Comparison of ENCODE assay signal across 8 mouse cellular contexts in the genomic region with DNA sequence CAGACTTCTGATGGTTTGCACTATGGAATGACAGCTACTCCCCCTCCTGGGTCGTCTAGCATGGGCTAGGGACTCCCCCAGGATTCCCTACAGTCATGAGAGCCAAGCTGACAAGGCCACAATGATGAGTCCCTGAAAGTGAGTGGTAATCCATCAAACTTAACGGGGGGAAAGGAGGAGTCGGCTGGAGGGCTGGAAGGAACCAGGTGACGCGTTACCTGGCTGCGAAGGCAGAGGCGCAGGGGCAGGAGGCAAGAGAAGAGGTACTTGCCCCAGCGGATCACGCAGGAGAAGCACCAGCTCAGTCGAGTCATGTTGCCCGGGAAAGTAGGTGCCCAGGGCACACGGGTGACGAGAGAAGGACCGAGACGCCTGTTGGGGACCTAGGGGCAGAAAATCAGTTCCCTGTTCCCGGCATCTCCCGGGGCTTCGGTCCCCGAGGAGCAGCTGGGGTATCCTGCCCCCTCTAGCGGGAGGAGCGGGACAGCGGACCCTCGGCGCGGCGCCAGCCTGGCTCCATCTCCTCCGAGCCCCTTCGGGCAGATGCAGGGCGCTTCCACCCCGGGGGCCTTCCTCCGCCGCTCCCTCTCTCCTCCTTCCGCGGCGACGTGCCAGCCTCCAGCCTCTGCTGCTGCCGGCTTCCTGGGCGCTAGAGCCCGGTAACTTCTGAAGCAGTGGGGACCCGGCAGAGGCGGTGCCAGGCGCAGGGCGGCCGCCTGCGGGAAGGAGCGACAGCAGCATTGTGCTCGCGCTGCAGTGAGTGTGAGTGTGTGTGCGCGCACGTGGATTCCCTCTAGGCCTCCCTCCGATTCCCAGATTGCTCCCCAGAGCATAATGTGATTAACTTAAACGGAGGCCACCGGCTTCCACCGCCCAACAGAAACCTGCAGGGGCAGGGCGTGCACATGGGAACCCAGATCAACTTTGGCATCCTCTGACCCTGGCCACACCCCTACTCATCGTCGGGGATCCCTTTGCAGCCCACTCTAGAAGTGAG. TPM values are rescaled to one million over a fixed set of nuclear protein-coding genes. Genes with fewer than 3 reads are reported as not detected.
DNase-seq lines count a peak whose midpoint lies in the region; ATAC-seq and TF ChIP-seq lines count a peak whose summit lies in the region.

No protein-coding gene starts in this region.

- no peaks in the 10 kb centered on the region for H3K9me3 ChIP-seq in kidney, embryonic 15.5 days (replicated peaks)
- H3K9me3 ChIP-seq in lung, embryonic 14.5 days (ENCODE audit: low read depth, low read length) = no peaks in the 10 kb centered on the region

- peaks cover 69% of the 10 kb centered on the region for H3K4me1 ChIP-seq in kidney, embryonic 15.5 days
- peaks cover 24% of the 10 kb centered on the region for H3K4me1 ChIP-seq in lung, embryonic 14.5 days (ENCODE audit: insufficient read depth)

- TF ChIP-seq CTCF in brain, embryonic 14.5 days (IDR thresholded peaks at IDR 0.05; ENCODE audit: borderline replicate concordance, extremely low read depth, insufficient read depth, insufficient read length) = peak; percentile 58
- peak; percentile 67 for TF ChIP-seq CTCF in lung, embryonic 14.5 days (IDR thresholded peaks at IDR 0.05; ENCODE audit: low read depth)

- H3K9ac ChIP-seq in kidney, embryonic 15.5 days = peak overlapping the region; percentile 64
- peak overlapping the region; percentile 59 for H3K9ac ChIP-seq in lung, embryonic 14.5 days

- WGBS in kidney, embryonic 15.5 days = 1% methylated on average over 58 of the region's 58 CpGs
- under 1% methylated on average over 58 of the region's 58 CpGs for WGBS in lung, embryonic 14.5 days

- H3K36me3 ChIP-seq in kidney, embryonic 15.5 days = no peaks in the 10 kb centered on the region
- H3K36me3 ChIP-seq in lung, embryonic 14.5 days (ENCODE audit: insufficient read depth) = no peaks in the 10 kb centered on the region

- peaks cover 49% of the 10 kb centered on the region for H3K27me3 ChIP-seq in kidney, embryonic 15.5 days
- peaks cover 22% of the 10 kb centered on the region for H3K27me3 ChIP-seq in lung, embryonic 14.5 days (ENCODE audit: insufficient read depth, low read length)

- peak overlapping the region; percentile 99 for H3K4me2 ChIP-seq in kidney, embryonic 15.5 days
- peak overlapping the region; percentile 91 for H3K4me2 ChIP-seq in lung, embryonic 14.5 days

- DNase-seq in right cerebral cortex, adult 2 months (ENCODE audit: low spot score in 2 of 2) = peak; percentile 37 to 40
- DNase-seq in right cerebral cortex, postnatal 36 days (ENCODE audit: low spot score in 2 of 2) = no peak
- peak; percentile 88 for DNase-seq in brain, embryonic 14.5 days (ENCODE audit: low read depth)
- peak; percentile 48 for DNase-seq in forelimb bud, embryonic 11.5 days (ENCODE audit: low read depth, low spot score)
- peak; percentile 89 for DNase-seq in lung, embryonic 14.5 days
- peak; percentile 80 for DNase-seq in retina, embryonic 14.5 days (ENCODE audit: low spot score)

- TF ChIP-seq POLR2A in brain, embryonic 14.5 days (IDR thresholded peaks at IDR 0.05; ENCODE audit: borderline replicate concordance, extremely low read depth, insufficient read depth, insufficient read length, poor library complexity, severe bottlenecking) = peak; percentile 37; the same call in 1 of the 2 replicates

- peak; percentile 55; the same call in 1 of the 2 replicates for ATAC-seq in kidney, embryonic 15.5 days (replicated peaks; ENCODE audit: low FRiP score)
- ATAC-seq in lung, embryonic 14.5 days (ENCODE audit: insufficient read depth) = peak; percentile 50
- ATAC-seq in cerebellum, adult (ENCODE audit: insufficient number of reproducible peaks, low FRiP score, low TSS enrichment) = no peak

- H3K27ac ChIP-seq in kidney, embryonic 15.5 days = peak overlapping the region; percentile 64
- H3K27ac ChIP-seq in lung, embryonic 14.5 days (ENCODE audit: low read depth) = peak overlapping the region; percentile 89

- H3K4me3 ChIP-seq in kidney, embryonic 15.5 days (replicated peaks) = peak overlapping the region; percentile 61
- H3K4me3 ChIP-seq in lung, embryonic 14.5 days (ENCODE audit: low read depth, low read length) = peak overlapping the region; percentile 53

RNA-seq across cellular contexts. Expression of gene Tns1, which starts 25.9 kb away (rescaled TPM):
- polyA plus RNA-seq in brain, embryonic 14.5 days (2012; rRNA removed) = 7.9 and 15.1 TPM in 2 replicates
- 62.7 and 70.9 TPM in 2 replicates for polyA plus RNA-seq in kidney, embryonic 15.5 days (2015; fragmentation: Nextera tagmentation; extraction: Ambion mirVana)
- 87.9 and 95.2 TPM in 2 replicates for polyA plus RNA-seq in lung, embryonic 14.5 days (2014; fragmentation: Nextera tagmentation; extraction: Ambion mirVana)

RNA-seq across cellular contexts. Expression of gene Rufy4, which starts 27.0 kb away (rescaled TPM):
- polyA plus RNA-seq in brain, embryonic 14.5 days (2012; rRNA removed) = 0.52 and 0.86 TPM in 2 replicates
- 0.17 and 0.40 TPM in 2 replicates for polyA plus RNA-seq in kidney, embryonic 15.5 days (2015; fragmentation: Nextera tagmentation; extraction: Ambion mirVana)
- polyA plus RNA-seq in lung, embryonic 14.5 days (2014; fragmentation: Nextera tagmentation; extraction: Ambion mirVana) = 0.26 and 0.39 TPM in 2 replicates

RNA-seq across cellular contexts. Expression of gene Cxcr2, which starts 55.5 kb away (rescaled TPM):
- 0.06 and 0.08 TPM in 2 replicates for polyA plus RNA-seq in brain, embryonic 14.5 days (2012; rRNA removed)
- 0.12 and 0.16 TPM in 2 replicates for polyA plus RNA-seq in kidney, embryonic 15.5 days (2015; fragmentation: Nextera tagmentation; extraction: Ambion mirVana)
- polyA plus RNA-seq in lung, embryonic 14.5 days (2014; fragmentation: Nextera tagmentation; extraction: Ambion mirVana) = 0.05 TPM in 1 of 2 replicates, not detected in the other

Comparison
In these comparisons a context has a peak if more than half of its experiments do, and no peak if none do; other contexts are left out.
1. DNase-seq: peak in right cerebral cortex, adult 2 months (2 of 2), brain, embryonic 14.5 days (single experiment), forelimb bud, embryonic 11.5 days (single experiment), lung, embryonic 14.5 days (single experiment) and retina, embryonic 14.5 days (single experiment); none in right cerebral cortex, postnatal 36 days (0 of 2).